Mouse (Mus musculus) CH12.LX (cell line): ENCODE measurements around the gene Atp6v0b.

ENCODE experiments used
- CTCF ChIP-seq, 2 experiments: IDR thresholded peaks in 1 of 2; conservative IDR thresholded peaks in 1 of 2; 2 replicates each; pipeline ENCODE4 v1.5.1; 2011 to 2012; ENCODE audit warnings: low read depth in 2 of 2, low read length in 2 of 2, improper control_type of control experiment in 1 of 2, inconsistent platforms in 1 of 2, mild to moderate bottlenecking in 1 of 2, moderate library complexity in 1 of 2
- E2F4 ChIP-seq: IDR thresholded peaks from 2 replicates; pipeline ENCODE4 v1.6.1; 2011; ENCODE audit warnings: low read depth, low read length, improper control_type of control experiment; ENCODE audit not compliant: insufficient replicate concordance
- ELF1 ChIP-seq: IDR thresholded peaks from 2 replicates; pipeline ENCODE4 v1.6.1; 2014; ENCODE audit warnings: low read depth, mild to moderate bottlenecking, inconsistent platforms, low read length, improper control_type of control experiment
- EP300 ChIP-seq: IDR thresholded peaks from 2 replicates; pipeline ENCODE4 v1.6.1; 2011; ENCODE audit warnings: low read length, improper control_type of control experiment
- JUND ChIP-seq: conservative IDR thresholded peaks from 2 replicates; pipeline ENCODE4 v1.6.1; 2011; ENCODE audit warnings: low read depth, low read length, improper control_type of control experiment
- MEF2A ChIP-seq: IDR thresholded peaks from 2 replicates; pipeline ENCODE4 v1.6.1; 2014; ENCODE audit warnings: low read depth, mild to moderate bottlenecking, inconsistent platforms, low read length, improper control_type of control experiment, borderline replicate concordance
- RCOR1 ChIP-seq: conservative IDR thresholded peaks from 2 replicates; pipeline ENCODE4 v1.6.1; 2012; ENCODE audit warnings: low read depth, mild to moderate bottlenecking, inconsistent platforms, low read length, improper control_type of control experiment
- ZKSCAN1 ChIP-seq: IDR thresholded peaks from 2 replicates; pipeline ENCODE4 v1.6.1; 2012; ENCODE audit warnings: low read depth, inconsistent platforms, low read length, improper control_type of control experiment, borderline replicate concordance
- ZMIZ1 ChIP-seq: IDR thresholded peaks from 2 replicates; pipeline ENCODE4 v1.6.1; 2012; ENCODE audit warnings: low read depth, mild to moderate bottlenecking, inconsistent platforms, low read length, improper control_type of control experiment

- TF ChIP-seq RCOR1 (no peak), EP300 (no peak), ZKSCAN1 (peak; percentile 86), JUND (no peak), ELF1 (no peak), ZMIZ1 (no peak), CTCF (conservative IDR thresholded peaks at IDR 0.05 in 1 of 2, IDR thresholded peaks at IDR 0.05 in 1 of 2; ENCODE audit: low read depth in 2 of 2, low read length in 2 of 2) (no peak), E2F4 (no peak), MEF2A (no peak)
These were observed 40.9 kb downstream of the Atp6v0b start for GRCm38 (mm10) chr4:117846261-117846660.
